Mouse (Mus musculus) megakaryocyte, embryonic 14.5 days (primary cell): ENCODE results near the gene Rufy3. TPM values are rescaled to one million over a fixed set of nuclear protein-coding genes. Genes with fewer than 3 reads are reported as not detected.

Source experiments
- H3K27me3 ChIP-seq: replicated peaks from 2 replicates; pipeline ENCODE3; 2012; ENCODE audit warnings: inconsistent platforms
- H3K36me3 ChIP-seq: replicated peaks from 2 replicates; pipeline ENCODE3; 2012; ENCODE audit warnings: low read length, inconsistent platforms, mixed read lengths
- H3K4me1 ChIP-seq: 2 replicates; pipeline ENCODE4 v1.6.1; 2012; ENCODE audit warnings: inconsistent platforms
- H3K4me3 ChIP-seq: replicated peaks from 2 replicates; pipeline ENCODE3; 2012; ENCODE audit warnings: moderate library complexity, mild to moderate bottlenecking, inconsistent platforms
- H3K9me3 ChIP-seq: 2 replicates; pipeline ENCODE4 v1.6.1; 2012; ENCODE audit warnings: inconsistent platforms
- FLI1 ChIP-seq: IDR thresholded peaks from 2 replicates; pipeline ENCODE4 v1.6.1; 2012; ENCODE audit warnings: low read length, inconsistent platforms, mixed read lengths
- GATA1 ChIP-seq: IDR thresholded peaks from 3 replicates; pipeline ENCODE4 v1.6.1; 2012; ENCODE audit warnings: mixed read lengths, low read length, inconsistent platforms, borderline replicate concordance
- polyA plus RNA-seq: library from polyadenylated mRNA; stranded (reverse); fragments of >175 nt; gene quantifications from 2 replicates; pipeline ENCODE4 v1.2.3, GENCODE M21; 2012; ENCODE audit warnings: low replicate concordance; ENCODE audit not compliant: insufficient read depth

Rufy3 gene
- polyA plus RNA-seq, 1 experiment: 3.1 TPM

DNA sequence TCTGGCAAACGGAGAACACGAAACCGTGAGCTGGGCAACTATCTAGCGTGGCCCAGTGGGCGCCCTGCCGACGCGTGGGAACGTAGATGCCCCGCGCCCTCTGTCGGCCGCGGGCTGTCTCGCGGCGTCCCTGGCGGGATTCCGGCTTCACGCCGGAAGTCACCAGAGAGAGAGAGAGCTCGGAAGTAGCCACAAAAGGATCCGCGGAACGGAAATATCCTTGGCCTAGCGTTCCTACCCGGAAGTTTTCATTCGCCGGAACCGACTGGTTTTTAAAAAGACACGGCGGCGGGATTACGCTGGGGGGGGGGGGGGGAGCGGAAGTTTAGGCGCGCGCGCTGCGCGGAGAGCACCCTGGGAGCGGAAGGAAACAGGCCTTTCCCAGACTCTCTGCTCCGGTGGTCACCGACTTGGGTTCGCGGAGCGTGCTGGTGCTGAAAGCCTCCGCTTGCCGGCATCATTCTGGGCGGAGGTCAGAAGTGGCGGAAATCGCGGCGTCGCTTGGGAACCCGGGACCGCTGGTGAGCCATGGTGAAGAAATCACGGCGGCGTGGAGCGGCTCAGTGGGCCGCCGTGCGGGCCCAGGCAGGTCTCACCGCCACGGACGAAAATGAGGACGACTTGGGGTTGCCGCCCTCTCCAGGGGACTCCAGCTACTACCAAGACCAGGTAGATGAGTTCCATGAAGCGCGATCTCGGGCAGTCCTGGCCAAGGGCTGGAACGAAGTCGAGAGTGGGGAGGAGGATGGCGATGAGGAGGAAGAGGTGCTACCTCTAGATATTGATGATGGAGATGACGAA, 10.6 kb upstream of the Rufy3 start, which contains the start of gene Utp3:
Utp3 (plus strand) TSS at position 377 of the 801 bp plus-strand sequence.
- Histone ChIP-seq H3K36me3 (peaks cover 3% of the 10 kb centered on the region), H3K27me3 (no peaks in the 10 kb centered on the region), H3K4me3 (peak within 1 kb of the TSS; percentile 95), H3K4me1 (peaks cover 33% of the 10 kb centered on the region), H3K9me3 (no peaks in the 10 kb centered on the region)
- peak; percentile 94; the same call in 1 of the 2 replicates for TF ChIP-seq FLI1
- TF ChIP-seq GATA1: no peak

GRCm38 (mm10) chr5:88558991-88559390, 5.8 kb upstream of the Rufy3 start:
- H3K4me1 ChIP-seq: peaks cover 57% of the 10 kb centered on the region
- TF ChIP-seq GATA1 (no peak), FLI1 (no peak)
- peaks cover 3% of the 10 kb centered on the region for H3K36me3 ChIP-seq
- H3K9me3 ChIP-seq: no peaks in the 10 kb centered on the region
- no peaks in the 10 kb centered on the region for H3K27me3 ChIP-seq
- H3K4me3 ChIP-seq: no peak overlapping the region

- TF ChIP-seq GATA1: no peak
- no peak for TF ChIP-seq FLI1
- Histone ChIP-seq H3K4me1 (peaks cover 48% of the 10 kb centered on the region), H3K36me3 (peaks cover 3% of the 10 kb centered on the region), H3K9me3 (no peaks in the 10 kb centered on the region), H3K4me3 (no peak overlapping the region), H3K27me3 (no peaks in the 10 kb centered on the region)
These were observed 3.6 kb upstream of the Rufy3 start for GRCm38 (mm10) chr5:88561080-88561814.

DNA sequence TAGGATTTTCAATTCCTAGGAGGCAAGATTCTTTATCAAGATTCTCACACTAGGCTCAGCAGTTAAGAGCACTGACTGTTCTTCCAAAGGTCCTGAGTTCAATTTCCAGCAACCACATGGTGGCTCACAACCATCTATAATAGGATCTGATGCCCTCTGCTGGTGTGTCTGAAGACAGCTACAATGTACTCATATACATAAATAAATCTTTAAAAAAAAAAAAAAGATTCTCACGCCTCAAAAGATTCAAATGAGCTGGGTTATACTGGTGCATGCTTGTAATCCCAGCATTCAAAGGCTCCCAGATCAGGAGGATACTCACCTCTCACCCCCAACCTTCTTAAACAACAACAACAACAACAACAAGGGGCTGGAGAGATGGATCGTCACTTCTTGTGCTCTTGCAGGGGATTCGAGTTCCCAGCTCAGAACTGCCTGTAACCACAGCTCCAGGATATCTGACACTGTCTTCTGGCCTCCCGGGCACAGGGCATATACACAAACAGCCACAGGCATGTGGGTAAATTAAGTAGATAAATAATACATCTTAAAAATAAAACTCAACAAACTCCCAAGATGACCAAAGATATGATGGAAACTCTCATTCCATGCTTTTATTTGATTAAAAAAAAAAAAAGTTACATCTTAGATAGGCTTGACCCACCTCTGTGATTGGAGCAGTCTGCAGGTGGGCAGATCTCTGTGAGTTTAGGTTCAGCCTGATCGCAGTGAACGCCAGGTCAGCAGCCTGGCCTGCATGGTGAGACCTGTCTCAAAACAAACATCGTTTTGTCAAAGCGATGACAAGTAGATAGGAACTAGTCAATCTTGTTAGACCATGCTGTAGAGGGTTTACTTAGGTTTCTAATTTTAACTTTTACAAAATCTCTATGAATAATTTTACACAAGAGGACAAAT, 1.7 kb upstream of the Rufy3 start:
- H3K27me3 ChIP-seq: no peaks in the 10 kb centered on the region
- peaks cover 45% of the 10 kb centered on the region for H3K4me1 ChIP-seq
- no peaks in the 10 kb centered on the region for H3K36me3 ChIP-seq
- TF ChIP-seq GATA1: no peak
- no peak for TF ChIP-seq FLI1
- no peaks in the 10 kb centered on the region for H3K9me3 ChIP-seq
- H3K4me3 ChIP-seq: peak overlapping the region; percentile 42

GRCm38 (mm10) chr5:88565148-88566033, 551 bp downstream of the Rufy3 start:
- Histone ChIP-seq H3K36me3 (peaks cover 12% of the 10 kb centered on the region), H3K27me3 (no peaks in the 10 kb centered on the region), H3K9me3 (no peaks in the 10 kb centered on the region), H3K4me1 (peaks cover 27% of the 10 kb centered on the region), H3K4me3 (peak overlapping the region; percentile 95)
- TF ChIP-seq GATA1 (no peak), FLI1 (no peak)

GRCm38 (mm10) chr5:88566034-88566841, 1.4 kb downstream of the Rufy3 start:
- Histone ChIP-seq H3K4me1 (peaks cover 19% of the 10 kb centered on the region), H3K9me3 (no peaks in the 10 kb centered on the region), H3K4me3 (peak overlapping the region; percentile 95), H3K36me3 (peaks cover 17% of the 10 kb centered on the region), H3K27me3 (no peaks in the 10 kb centered on the region)
- no peak for TF ChIP-seq GATA1
- TF ChIP-seq FLI1: no peak

- Histone ChIP-seq H3K9me3 (no peaks in the 10 kb centered on the region), H3K27me3 (no peaks in the 10 kb centered on the region), H3K4me1 (peaks cover 17% of the 10 kb centered on the region), H3K36me3 (peaks cover 21% of the 10 kb centered on the region), H3K4me3 (no peak overlapping the region)
- TF ChIP-seq FLI1 (no peak), GATA1 (no peak)
These were observed 4.7 kb downstream of the Rufy3 start for GRCm38 (mm10) chr5:88569541-88569940.

GRCm38 (mm10) chr5:88574829-88575228, 10.0 kb downstream of the Rufy3 start:
- Histone ChIP-seq H3K27me3 (no peaks in the 10 kb centered on the region), H3K4me3 (no peak overlapping the region), H3K36me3 (peaks cover 19% of the 10 kb centered on the region), H3K9me3 (no peaks in the 10 kb centered on the region), H3K4me1 (peaks cover 17% of the 10 kb centered on the region)
- no peak for TF ChIP-seq GATA1
